Mouse (Mus musculus) cerebellum, adult 2 months (tissue): ENCODE data around the gene Adamts17. TPM values are rescaled to one million over a fixed set of nuclear protein-coding genes. Genes with fewer than 3 reads are reported as not detected.

Source experiments
- DNase-seq, 2 experiments: peaks; one replicate each; pipeline ENCODE4 v3.0.0; 2021
- H3K27ac ChIP-seq: fragments of 200-500 bp; 2 replicates; pipeline ENCODE4 v1.5.1; 2012; ENCODE audit warnings: low read length, control low read depth, inconsistent platforms; ENCODE audit not compliant: insufficient read depth
- H3K27me3 ChIP-seq: fragments of 200-500 bp; 2 replicates; pipeline ENCODE4 v1.6.1; 2012; ENCODE audit warnings: inconsistent platforms, mild to moderate bottlenecking, low read length, moderate library complexity; ENCODE audit not compliant: control insufficient read depth, insufficient read depth
- H3K4me1 ChIP-seq: fragments of 200-500 bp; 2 replicates; pipeline ENCODE4 v1.6.1; 2011; ENCODE audit warnings: low read length; ENCODE audit not compliant: control insufficient read depth, insufficient read depth
- H3K4me3 ChIP-seq: fragments of 200-500 bp; replicated peaks from 2 replicates; pipeline ENCODE3; 2011; ENCODE audit warnings: mild to moderate bottlenecking, low read depth, low read length, control low read depth; ENCODE audit not compliant: insufficient read depth
- CTCF ChIP-seq: fragments of 200-500 bp; IDR thresholded peaks from 2 replicates; pipeline ENCODE4 v1.5.1; 2011; ENCODE audit warnings: low read depth, mild to moderate bottlenecking, control low read depth, low read length, moderate library complexity, borderline replicate concordance; ENCODE audit not compliant: insufficient read depth
- POLR2A ChIP-seq: fragments of 200-500 bp; IDR thresholded peaks from 2 replicates; pipeline ENCODE4 v1.6.1; 2011; ENCODE audit warnings: low read length, control low read depth, borderline replicate concordance; ENCODE audit not compliant: insufficient read depth
- WGBS: fragments of 180-500 bp; shearing (Covaris S2); methylation state at CpG from one replicate; pipeline ENCODE4 v1.1.7; 2018; 5-methylcytosine and 5-hydroxymethylcytosine counted together
- polyA plus RNA-seq: library from polyadenylated mRNA; depleted of rRNA; stranded (reverse); fragments of >200 nt; gene quantifications from 2 replicates; pipeline ENCODE4 v1.2.3, GENCODE M21; 2012

The Adamts17 gene
- polyA plus RNA-seq, 1 experiment: 1.5 TPM

- no peak for TF ChIP-seq CTCF
- TF ChIP-seq POLR2A: no peak
- Histone ChIP-seq H3K4me3 (no peak overlapping the region), H3K4me1 (peaks cover 3% of the 10 kb centered on the region; the same call in 1 of the 2 replicates), H3K27ac (no peak overlapping the region), H3K27me3 (no peaks in the 10 kb centered on the region)
- DNase-seq: no peak
- WGBS: 81% methylated on average over 12 of the region's 12 CpGs
Measured at GRCm38 (mm10) chr7:67012011-67012751, 172.6 kb downstream of the Adamts17 start.

GRCm38 (mm10) chr7:67013211-67013895 is 173.8 kb downstream of the Adamts17 start:
- Histone ChIP-seq H3K4me3 (no peak overlapping the region), H3K27ac (no peak overlapping the region), H3K4me1 (peaks cover 3% of the 10 kb centered on the region; the same call in 1 of the 2 replicates), H3K27me3 (no peaks in the 10 kb centered on the region)
- TF ChIP-seq POLR2A (no peak), CTCF (no peak)
- WGBS: 30% methylated on average over 12 of the region's 12 CpGs
- DNase-seq: peak; percentile 24 to 48

GRCm38 (mm10) chr7:67019937-67020336 is 180.4 kb downstream of the Adamts17 start:
- Histone ChIP-seq H3K27ac (no peak overlapping the region), H3K4me1 (no peaks in the 10 kb centered on the region), H3K4me3 (no peak overlapping the region), H3K27me3 (no peaks in the 10 kb centered on the region; the same call in 1 of the 2 replicates)
- TF ChIP-seq POLR2A (no peak), CTCF (no peak)
- no peak for DNase-seq
- WGBS: 91% methylated on average over 3 of the region's 3 CpGs

- H3K27ac ChIP-seq: no peak overlapping the region
- TF ChIP-seq POLR2A (no peak), CTCF (no peak)
- H3K27me3 ChIP-seq: no peaks in the 10 kb centered on the region; the same call in 1 of the 2 replicates
- 89% methylated on average over 20 of the region's 20 CpGs for WGBS
- DNase-seq: no peak
- H3K4me3 ChIP-seq: no peak overlapping the region
- no peaks in the 10 kb centered on the region for H3K4me1 ChIP-seq
Measured at GRCm38 (mm10) chr7:67026114-67027070, 186.9 kb downstream of the Adamts17 start.

- TF ChIP-seq CTCF: no peak
- TF ChIP-seq POLR2A: no peak
- Histone ChIP-seq H3K4me1 (no peaks in the 10 kb centered on the region), H3K4me3 (no peak overlapping the region), H3K27ac (no peak overlapping the region), H3K27me3 (no peaks in the 10 kb centered on the region)
- no peak for DNase-seq
- WGBS: 97% methylated on average over 8 of the region's 8 CpGs
Measured at GRCm38 (mm10) chr7:67027216-67027615, 187.7 kb downstream of the Adamts17 start.

- TF ChIP-seq POLR2A (no peak), CTCF (no peak)
- whole genome bisulfite sequencing: 99% methylated on average over 5 of the region's 5 CpGs
- Histone ChIP-seq H3K27ac (no peak overlapping the region), H3K4me1 (no peaks in the 10 kb centered on the region), H3K27me3 (no peaks in the 10 kb centered on the region), H3K4me3 (no peak overlapping the region)
- no peak for DNase-seq
Measured at GRCm38 (mm10) chr7:67027696-67028095, 188.2 kb downstream of the Adamts17 start.

GRCm38 (mm10) chr7:67028902-67029301 is 189.4 kb downstream of the Adamts17 start:
- no peaks in the 10 kb centered on the region for H3K4me1 ChIP-seq
- H3K4me3 ChIP-seq: no peak overlapping the region
- TF ChIP-seq CTCF (no peak), POLR2A (no peak)
- 93% methylated on average over 4 of the region's 4 CpGs for WGBS
- H3K27ac ChIP-seq: no peak overlapping the region
- H3K27me3 ChIP-seq: no peaks in the 10 kb centered on the region
- DNase-seq: no peak
